Mouse (Mus musculus): ENCODE measurements at regions not wholly inside any gene's neighbourhood (a gene's known extent, or its start where the extent isn't known, plus 50 kb on each side); places are given as distances from the start of the nearest gene placed in this dataset.

- no peak for TF ChIP-seq CTCF (IDR thresholded peaks at IDR 0.05; ENCODE audit: low read depth)
- TF ChIP-seq EP300 (IDR thresholded peaks at IDR 0.05; ENCODE audit: low read depth): no peak
Measured at GRCm38 (mm10) chr4:153781981-153782521, 175.0 kb upstream of the A430005L14Rik start.
